Mouse (Mus musculus): Measurements from ENCODE around the gene Rgs8. TPM values are rescaled to one million over a fixed set of nuclear protein-coding genes. Genes with fewer than 3 reads are reported as not detected.

The Rgs8 gene
- 10 to 100 TPM; 66.1 to 70.2 TPM for total RNA-seq (2021)

- DNase-seq (ENCODE audit: extremely low spot score in 1 of 2, low spot score in 1 of 2), result no peak
Observed at GRCm38 (mm10) chr1:153652938-153653623, at the start of gene Rgs8. Rgs8 (plus strand) TSS chr1:153653025.

- DNase-seq (ENCODE audit: extremely low spot score in 1 of 2, low spot score in 1 of 2), result no peak
Observed at GRCm38 (mm10) chr1:153617340-153617830, 35.4 kb upstream of the Rgs8 start.

DNA sequence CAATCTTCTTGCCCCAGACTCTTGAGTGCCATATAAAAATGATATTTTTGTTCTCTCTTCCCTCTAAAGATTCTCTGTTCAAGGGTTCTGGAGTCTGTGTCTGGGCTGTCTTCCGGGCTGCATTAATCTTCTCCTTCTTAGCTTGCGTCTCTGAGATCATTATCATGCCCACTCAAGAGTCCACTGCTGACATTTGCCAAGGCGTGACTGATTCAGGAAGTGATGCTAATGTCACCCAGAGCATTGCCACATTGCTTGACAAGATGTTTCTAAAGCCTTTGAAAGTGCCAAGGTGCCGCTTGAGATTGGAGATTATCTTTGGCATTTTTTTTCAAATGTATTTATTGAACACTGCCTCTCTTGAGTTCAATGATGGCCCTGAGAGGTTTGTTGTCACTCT, 29.8 kb upstream of the Rgs8 start:
- DNase-seq (ENCODE audit: extremely low spot score in 1 of 2, low spot score in 1 of 2), result no peak

DNA sequence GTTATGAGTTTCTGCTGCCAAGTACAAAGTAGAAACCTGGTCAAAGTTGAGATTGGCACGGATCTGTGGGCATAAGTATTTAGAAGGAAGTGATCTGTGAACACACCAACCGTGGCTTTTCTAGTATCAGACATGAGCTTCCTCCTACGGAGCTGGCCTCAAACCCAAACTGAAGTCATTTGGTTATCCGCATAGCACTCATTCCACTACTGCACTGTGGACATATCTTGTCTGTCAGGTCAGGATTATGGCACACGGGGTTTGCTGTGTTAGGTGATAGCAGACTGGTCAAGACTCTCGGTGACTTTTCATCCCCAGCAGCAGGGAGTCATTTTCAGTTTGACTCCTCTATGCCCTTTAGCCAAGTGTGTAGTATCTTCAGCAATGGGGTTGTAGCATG, 20.1 kb upstream of the Rgs8 start:
- no peak for DNase-seq (ENCODE audit: extremely low spot score in 1 of 2, low spot score in 1 of 2)

DNA sequence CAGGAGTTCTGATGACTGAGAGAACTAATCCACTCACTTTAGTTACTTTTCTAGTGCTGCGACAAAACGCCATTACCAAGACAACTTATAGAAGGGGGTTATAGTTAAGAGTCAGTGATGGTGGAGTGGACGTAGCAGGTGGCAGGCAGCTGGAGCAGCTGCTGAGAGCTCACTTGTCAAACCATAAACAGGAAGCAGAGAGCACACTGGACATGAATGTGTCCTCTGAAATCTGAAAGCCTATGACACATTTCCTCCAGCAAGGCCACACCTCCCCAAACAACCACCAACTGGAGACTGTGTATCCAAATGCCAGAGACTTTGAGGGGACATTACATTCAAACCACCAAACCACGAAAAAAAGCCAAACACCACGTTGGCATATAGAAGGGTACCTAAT, 17.8 kb upstream of the Rgs8 start:
- DNase-seq (ENCODE audit: extremely low spot score in 1 of 2, low spot score in 1 of 2), result no peak

DNA sequence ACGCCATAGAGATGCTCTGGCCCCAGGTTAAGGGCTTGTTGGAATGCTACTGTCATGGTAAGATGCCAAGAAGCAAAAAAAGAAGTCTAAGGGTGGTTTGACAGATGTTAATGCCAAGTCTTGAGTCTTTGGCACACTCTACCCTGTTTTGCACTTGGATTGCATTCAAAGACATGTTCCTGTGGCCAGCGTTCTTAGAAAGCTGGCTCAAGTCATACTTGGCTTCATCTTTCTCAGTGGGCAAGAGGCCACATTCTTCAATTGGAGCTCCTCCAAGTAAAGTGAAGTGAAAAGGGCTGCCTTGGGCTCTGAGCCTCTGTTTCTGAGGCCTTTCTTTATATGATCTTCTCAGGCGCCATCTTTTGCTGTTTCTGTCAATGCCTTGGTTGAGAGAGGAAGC, 17.3 kb upstream of the Rgs8 start:
- peak in 1 of 2 experiments; percentile 47 for DNase-seq (ENCODE audit: extremely low spot score in 1 of 2, low spot score in 1 of 2)

DNA sequence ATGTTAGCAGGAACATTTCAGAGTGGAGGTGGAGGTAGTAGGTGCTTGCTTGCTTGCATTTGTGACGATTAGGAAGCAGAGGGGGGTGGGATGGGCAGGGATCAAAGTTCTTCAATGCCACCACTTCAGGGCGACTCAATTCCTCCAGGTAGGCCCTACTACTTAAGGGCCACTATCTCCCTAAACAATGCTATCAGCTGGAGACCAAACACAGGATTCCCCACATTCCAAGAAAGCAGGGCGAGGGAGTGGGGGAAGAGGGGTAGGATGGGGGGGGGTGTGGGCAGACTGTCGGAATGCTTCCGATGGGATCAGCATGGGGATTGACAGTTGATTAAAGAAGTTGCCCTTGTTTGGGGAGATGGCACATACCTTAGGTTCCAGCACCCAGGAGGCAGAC, 16.0 kb upstream of the Rgs8 start:
- DNase-seq (ENCODE audit: extremely low spot score in 1 of 2, low spot score in 1 of 2), result no peak

- no peak for DNase-seq (ENCODE audit: extremely low spot score in 1 of 2, low spot score in 1 of 2)
Observed at GRCm38 (mm10) chr1:153641492-153641939, 11.3 kb upstream of the Rgs8 start.

GRCm38 (mm10) chr1:153641940-153642501, 10.8 kb upstream of the Rgs8 start:
- DNase-seq (ENCODE audit: extremely low spot score in 1 of 2, low spot score in 1 of 2), result no peak

DNA sequence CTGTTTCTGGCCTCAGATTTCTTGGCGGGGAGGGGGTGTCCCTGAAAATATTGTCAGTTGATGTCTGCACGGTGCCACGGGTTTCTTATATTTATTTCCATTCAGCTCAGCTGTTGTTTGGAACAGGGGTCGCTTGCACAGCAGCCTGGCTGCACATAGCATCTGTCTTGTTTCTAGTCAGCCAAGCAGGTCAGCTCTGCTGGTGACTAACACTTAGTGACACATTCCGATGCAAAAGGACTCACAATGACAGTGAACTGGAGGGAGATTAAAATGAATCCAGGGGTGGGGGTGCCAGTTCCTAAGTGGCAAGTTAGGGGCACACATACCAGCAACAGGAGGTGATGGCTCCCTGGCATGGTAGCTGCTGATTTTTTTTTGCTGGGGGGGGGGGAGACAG, 849 bp downstream of the Rgs8 start:
- no peak for DNase-seq (ENCODE audit: extremely low spot score in 1 of 2, low spot score in 1 of 2)

GRCm38 (mm10) chr1:153659666-153660065, 6.8 kb downstream of the Rgs8 start:
- no peak for DNase-seq (ENCODE audit: extremely low spot score in 1 of 2, low spot score in 1 of 2)

DNA sequence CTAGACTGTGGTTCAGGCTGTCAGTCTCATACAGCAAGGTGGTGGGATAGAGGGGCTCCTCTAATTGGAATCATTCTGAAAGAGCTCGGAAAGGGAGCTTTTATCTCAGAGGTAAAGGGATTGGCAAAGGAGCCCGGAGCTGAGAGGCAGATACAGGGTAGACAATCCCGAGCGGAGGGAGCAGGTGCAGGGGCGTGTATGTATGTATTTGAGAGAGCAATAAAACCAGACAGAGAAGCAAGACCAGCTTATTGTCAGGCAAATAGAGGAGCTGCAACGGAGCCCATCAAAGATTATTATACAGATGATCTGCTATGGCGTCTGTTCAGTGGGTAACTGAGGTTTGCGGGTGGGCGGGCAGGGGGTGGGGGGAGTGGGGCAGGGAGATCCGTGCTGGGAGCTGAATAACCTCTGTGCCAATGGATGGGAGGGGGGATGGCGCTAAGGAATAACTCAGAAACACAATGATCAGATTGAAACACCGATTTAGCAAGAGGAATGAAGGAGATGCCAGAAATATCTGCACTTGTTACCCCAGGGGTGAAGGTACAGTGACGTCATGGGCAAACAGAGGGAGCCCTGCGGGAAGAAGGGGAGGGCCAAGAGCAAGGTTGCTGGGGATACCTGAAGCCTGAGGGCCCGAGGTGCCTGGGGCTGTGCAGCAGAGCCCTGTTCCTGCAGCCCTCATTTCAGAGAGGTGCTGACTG, 8.3 kb downstream of the Rgs8 start:
- no peak for DNase-seq (ENCODE audit: extremely low spot score in 1 of 2, low spot score in 1 of 2)

GRCm38 (mm10) chr1:153661689-153662002, 8.8 kb downstream of the Rgs8 start:
- no peak for DNase-seq (ENCODE audit: extremely low spot score in 1 of 2, low spot score in 1 of 2)

- no peak for DNase-seq (ENCODE audit: extremely low spot score in 1 of 2, low spot score in 1 of 2)
Observed at GRCm38 (mm10) chr1:153662362-153662761, 9.5 kb downstream of the Rgs8 start.

GRCm38 (mm10) chr1:153665066-153665715, 12.4 kb downstream of the Rgs8 start:
- peak in 1 of 2 experiments; percentile 43 for DNase-seq (ENCODE audit: extremely low spot score in 1 of 2, low spot score in 1 of 2)

DNA sequence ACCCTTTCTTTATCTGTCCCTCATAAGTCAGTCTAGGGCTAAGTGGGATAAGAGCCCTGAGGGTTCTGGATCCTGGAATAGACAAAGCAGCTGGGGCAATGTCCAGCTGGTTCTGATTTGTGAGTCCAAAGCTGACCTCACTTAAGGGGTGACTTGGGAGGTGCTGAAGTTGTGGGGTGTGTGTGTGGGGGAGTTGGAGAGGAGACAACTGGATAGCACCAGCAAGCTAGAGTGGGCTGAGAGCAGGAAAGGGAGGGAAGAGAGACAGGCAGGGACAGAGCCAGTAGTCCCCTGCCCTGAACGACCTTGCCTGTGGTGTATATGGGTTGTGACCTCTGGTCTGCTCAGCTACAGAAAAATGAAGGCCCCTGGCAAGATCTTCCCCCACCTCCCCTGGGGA, 13.4 kb downstream of the Rgs8 start:
- DNase-seq (ENCODE audit: extremely low spot score in 1 of 2, low spot score in 1 of 2), result no peak

DNA sequence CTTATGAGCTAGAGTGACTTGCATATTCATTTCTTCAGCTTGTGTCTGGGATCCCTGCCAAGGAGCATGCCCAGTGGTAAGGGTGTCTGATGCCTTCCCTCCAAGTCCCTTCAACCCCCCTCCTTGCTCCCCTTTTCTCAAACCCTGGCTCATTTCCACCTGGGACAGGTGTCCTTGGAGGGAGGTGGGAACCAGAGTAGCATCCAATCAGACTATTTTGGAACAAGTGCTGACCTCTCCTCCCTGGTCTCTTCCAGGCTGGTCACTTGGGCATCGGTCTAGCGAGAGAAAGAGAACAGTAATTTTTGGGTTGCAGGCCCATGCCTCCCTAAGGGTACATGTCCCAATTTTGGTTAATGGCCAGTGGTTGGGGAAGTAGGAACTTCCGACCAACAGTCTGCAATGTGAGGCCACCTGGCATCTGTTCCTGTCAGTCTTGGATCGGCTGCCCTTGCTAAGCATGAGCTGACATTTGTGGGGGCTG, 14.5 kb downstream of the Rgs8 start:
- no peak for DNase-seq (ENCODE audit: extremely low spot score in 1 of 2, low spot score in 1 of 2)

DNA sequence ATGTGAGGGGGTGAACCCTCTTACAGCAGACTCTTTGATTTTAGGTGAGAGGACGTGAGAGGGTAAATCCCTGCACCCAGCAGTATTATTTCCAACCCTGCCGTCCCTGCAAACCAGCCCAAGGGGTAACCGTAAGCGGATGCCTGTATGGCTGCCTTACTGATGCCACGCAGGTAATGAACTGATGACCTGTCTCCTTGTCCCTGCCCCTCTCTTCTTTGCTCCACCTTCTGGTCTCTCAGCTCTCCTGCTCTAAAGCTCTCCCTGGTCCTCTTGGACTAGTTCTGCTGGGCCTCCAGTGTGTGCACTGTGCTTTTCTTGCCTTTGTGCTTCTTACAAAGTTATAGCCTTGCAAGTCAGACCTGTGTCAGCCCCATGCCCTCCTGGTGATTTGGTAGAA, 15.0 kb downstream of the Rgs8 start:
- DNase-seq (ENCODE audit: extremely low spot score in 1 of 2, low spot score in 1 of 2), result no peak

- DNase-seq (ENCODE audit: extremely low spot score in 1 of 2, low spot score in 1 of 2), result no peak
Observed at GRCm38 (mm10) chr1:153669086-153669485, 16.3 kb downstream of the Rgs8 start.

DNA sequence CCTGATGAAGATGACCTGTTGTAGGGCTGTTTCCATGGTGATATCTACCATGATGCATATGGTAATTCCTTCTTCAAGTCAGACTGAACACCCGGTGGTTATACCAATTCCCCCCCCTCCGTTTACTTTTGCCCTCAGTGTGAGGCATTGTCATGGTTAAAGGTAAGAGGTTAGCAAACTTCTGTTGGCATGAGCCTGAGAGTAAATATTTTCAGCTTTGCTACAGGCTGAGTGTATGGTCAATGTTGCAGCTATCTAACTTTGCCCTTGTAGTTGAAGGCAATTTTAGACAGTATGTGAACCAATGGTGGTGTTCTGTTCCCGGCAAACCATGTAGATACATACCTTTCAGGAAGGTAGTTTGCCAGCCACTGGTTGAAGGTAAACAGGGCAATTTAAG, 16.9 kb downstream of the Rgs8 start:
- DNase-seq (ENCODE audit: extremely low spot score in 1 of 2, low spot score in 1 of 2), result no peak

DNA sequence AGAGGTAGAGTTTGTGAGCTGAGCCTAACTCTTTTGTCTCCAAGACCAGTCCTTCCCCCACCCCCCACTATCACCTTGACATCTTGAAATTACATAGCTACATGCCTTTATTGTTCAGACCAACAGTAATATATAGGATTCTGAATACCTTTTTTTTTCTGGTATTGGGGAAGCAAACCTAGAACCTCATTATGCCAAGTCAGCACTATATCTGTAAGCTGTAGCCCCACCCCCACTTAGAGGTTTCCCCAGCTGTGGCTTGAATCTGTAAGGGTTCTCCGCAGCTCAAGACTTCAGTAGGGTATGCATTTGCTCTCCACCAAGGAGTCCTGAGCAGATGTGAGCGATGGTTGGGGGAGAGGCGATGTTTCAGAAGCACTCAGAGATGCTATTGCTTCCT, 18.5 kb downstream of the Rgs8 start:
- no peak for DNase-seq (ENCODE audit: extremely low spot score in 1 of 2, low spot score in 1 of 2)
